22 mouse cellular contexts compared by ENCODE assay signal in the genomic region with DNA sequence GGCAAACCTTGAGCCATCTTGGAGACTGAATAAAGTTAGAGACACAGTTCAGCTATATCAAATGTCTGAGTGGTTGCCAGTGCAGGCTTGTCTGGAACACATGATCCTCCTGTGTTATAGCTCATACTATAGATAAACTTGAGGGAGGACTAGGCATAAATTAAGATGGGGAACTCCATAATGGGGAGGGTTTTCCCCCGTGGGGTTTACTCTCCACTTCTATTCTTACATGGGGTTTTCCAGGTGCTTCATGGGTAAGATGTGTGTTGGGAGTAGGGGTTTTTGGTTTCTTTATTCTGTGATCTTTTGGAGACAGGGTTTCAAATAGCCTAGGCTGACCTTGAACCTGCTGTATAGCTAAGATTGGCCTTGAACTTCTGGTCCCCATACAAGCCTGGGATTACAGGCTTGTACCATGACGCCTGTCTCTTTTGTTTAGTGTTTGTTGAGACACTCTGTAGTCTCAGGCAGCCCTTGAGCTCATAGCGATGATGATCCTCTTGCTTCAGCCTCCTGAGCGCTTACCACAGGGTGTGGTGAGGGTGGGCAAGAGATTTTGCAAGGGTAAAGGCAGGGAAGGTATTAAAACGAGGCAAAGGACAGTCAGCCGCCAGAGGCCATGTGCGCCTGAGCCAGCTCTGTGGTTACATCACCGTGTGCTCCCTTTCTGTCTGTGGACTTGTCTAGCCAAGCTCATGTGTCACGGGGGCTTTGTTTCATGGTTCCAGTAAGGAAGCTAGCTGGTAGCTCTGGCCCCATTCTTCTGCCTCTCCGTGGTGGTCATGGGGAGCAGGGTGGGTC. TPM values are rescaled to one million over a fixed set of nuclear protein-coding genes. Genes with fewer than 3 reads are reported as not detected.
DNase-seq lines count a peak whose midpoint lies in the region; ATAC-seq and TF ChIP-seq lines count a peak whose summit lies in the region.
"Had no signal": no experiment of that assay in that cellular context is flagged by ENCODE, and none has a peak within 500 bp of the region (broad histone marks: within the 10 kb centered on the region; RNA-seq: fewer than 3 reads in every experiment).

No protein-coding gene starts in this region.

- ATAC-seq in megakaryocyte progenitor cell, adult 5-6 weeks (replicated peaks; ENCODE audit: poor library complexity), result no peak
- ATAC-seq: forebrain, embryonic 13.5 days; intestine, embryonic 16.5 days; lung, postnatal 0 days; midbrain, embryonic 13.5 days had no signal

- 32% methylated on average over 10 of the region's 10 CpGs for WGBS in spleen, adult 2 months
- WGBS in forebrain, embryonic 10.5 days, result 80% methylated on average over 10 of the region's 10 CpGs

- H3K9me3 ChIP-seq in forebrain, embryonic 10.5 days, result no peaks in the 10 kb centered on the region
- H3K9me3 ChIP-seq: embryonic facial prominence, embryonic 10.5 days; forebrain, embryonic 13.5 days; heart, embryonic 13.5 days; midbrain, embryonic 13.5 days; neural tube, embryonic 15.5 days had no signal

- H3K27ac ChIP-seq in spleen, adult 2 months (ENCODE audit: insufficient read depth, low read length), result peak overlapping the region; percentile 89
- no peak overlapping the region for H3K27ac ChIP-seq in forebrain, embryonic 10.5 days
- H3K27ac ChIP-seq: embryonic facial prominence, embryonic 10.5 days; forebrain, embryonic 13.5 days; heart, embryonic 13.5 days; hindbrain, embryonic 14.5 days; midbrain, embryonic 13.5 days; neural tube, embryonic 15.5 days had no signal

- peak; percentile 59 to 74 for DNase-seq in spleen, adult 2 months (ENCODE audit: low read depth in 1 of 2, low spot score in 2 of 2)
- DNase-seq in spleen, postnatal 4 days (ENCODE audit: low spot score in 2 of 2), result no peak
- peak; percentile 40 to 41 for DNase-seq in CD8-positive naive resting alpha-beta T cell, adult 2 months (ENCODE audit: low read depth in 2 of 2, low spot score in 2 of 2)
- peak; percentile 92 for DNase-seq in induced T-regulatory cell, adult 2 months (ENCODE audit: low read depth)
- no peak for DNase-seq in forebrain, embryonic 10.5 days (ENCODE audit: extremely low spot score, low spot score)
- no peak for DNase-seq in layer of hippocampus, adult 9-11 months
- DNase-seq: cerebellum, adult 2 months; gastrocnemius, postnatal 10 days; heart, adult 18-20 months; right cerebral cortex, postnatal 14 days; thymus, postnatal 25 days had no signal

- no peaks in the 10 kb centered on the region for H3K27me3 ChIP-seq in spleen, adult 2 months (ENCODE audit: control insufficient read depth, insufficient read depth, low read length)
- H3K27me3 ChIP-seq in forebrain, embryonic 10.5 days (ENCODE audit: poor library complexity, severe bottlenecking), result no peaks in the 10 kb centered on the region
- H3K27me3 ChIP-seq: heart, embryonic 13.5 days; midbrain, embryonic 13.5 days; neural tube, embryonic 15.5 days had no signal

- no peak overlapping the region for H3K4me3 ChIP-seq in spleen, adult 2 months (ENCODE audit: extremely low read depth, insufficient read depth, insufficient read length)
- H3K4me3 ChIP-seq in forebrain, embryonic 10.5 days, result no peak overlapping the region
- H3K4me3 ChIP-seq: embryonic facial prominence, embryonic 10.5 days; forebrain, embryonic 13.5 days; heart, embryonic 13.5 days; midbrain, embryonic 13.5 days; neural tube, embryonic 15.5 days had no signal

- peaks cover 42% of the 10 kb centered on the region for H3K4me1 ChIP-seq in spleen, adult 2 months (ENCODE audit: control insufficient read depth, insufficient read depth, insufficient read length)
- no peaks in the 10 kb centered on the region for H3K4me1 ChIP-seq in forebrain, embryonic 10.5 days
- H3K4me1 ChIP-seq: embryonic facial prominence, embryonic 10.5 days; forebrain, embryonic 13.5 days; midbrain, embryonic 13.5 days; neural tube, embryonic 15.5 days had no signal

- TF ChIP-seq CTCF in spleen, adult 2 months (IDR thresholded peaks at IDR 0.05; ENCODE audit: extremely low read depth, insufficient read depth, insufficient read length, insufficient replicate concordance), result no peak

- no peaks in the 10 kb centered on the region for H3K36me3 ChIP-seq in spleen, adult 2 months (ENCODE audit: control insufficient read depth, insufficient read depth, low read length)
- H3K36me3 ChIP-seq in forebrain, embryonic 10.5 days (replicated peaks), result no peaks in the 10 kb centered on the region
- H3K36me3 ChIP-seq: embryonic facial prominence, embryonic 10.5 days; heart, embryonic 13.5 days; midbrain, embryonic 13.5 days; neural tube, embryonic 15.5 days had no signal

- TF ChIP-seq POLR2A in spleen, adult 2 months (IDR thresholded peaks at IDR 0.05; ENCODE audit: low read depth, low read length), result no peak

RNA-seq across cellular contexts. Expression of a gene that starts 5.8 kb away (rescaled TPM):
- polyA plus RNA-seq in spleen, adult 2 months (2012; rRNA removed), result 85.6 and 97.1 TPM in 2 replicates
- polyA plus RNA-seq in forebrain, embryonic 10.5 days (2016; fragmentation: Nextera tagmentation; extraction: Ambion mirVana), result 9.0 and 9.8 TPM in 2 replicates
- total RNA-seq in megakaryocyte progenitor cell, adult 5-6 weeks (2015), result 0.07 and 0.73 TPM in 2 replicates
- total RNA-seq in megakaryocyte progenitor cell, adult 5-6 weeks (2017), result 0.37 and 1.4 TPM in 2 replicates

RNA-seq across cellular contexts. Expression of a gene that starts 36.6 kb away (rescaled TPM):
- 1.3 and 2.0 TPM in 2 replicates for polyA plus RNA-seq in spleen, adult 2 months (2012; rRNA removed)
- polyA plus RNA-seq in forebrain, embryonic 10.5 days (2016; fragmentation: Nextera tagmentation; extraction: Ambion mirVana), result 1.5 and 1.9 TPM in 2 replicates
- not detected in 2 replicates for total RNA-seq in megakaryocyte progenitor cell, adult 5-6 weeks (2015)
- 0.10 TPM in 1 of 2 replicates, not detected in the other for total RNA-seq in megakaryocyte progenitor cell, adult 5-6 weeks (2017)
- total RNA-seq: layer of hippocampus, postnatal 25 days; megakaryocyte, adult 5-6 weeks had no signal

Comparison
In these comparisons a context has a peak if more than half of its experiments do, and no peak if none do; other contexts are left out.
1. DNase-seq: peak in spleen, adult 2 months (2 of 2), CD8-positive naive resting alpha-beta T cell, adult 2 months (2 of 2) and induced T-regulatory cell, adult 2 months (single experiment); none in spleen, postnatal 4 days (0 of 2), forebrain, embryonic 10.5 days (single experiment) and layer of hippocampus, adult 9-11 months (single experiment).